Mouse (Mus musculus): ENCODE measurements around the gene Cdc42ep3. TPM values are rescaled to one million over a fixed set of nuclear protein-coding genes. Genes with fewer than 3 reads are reported as not detected.

The Cdc42ep3 gene
- polyA plus RNA-seq, 1 experiment = 14.2 TPM

DNA sequence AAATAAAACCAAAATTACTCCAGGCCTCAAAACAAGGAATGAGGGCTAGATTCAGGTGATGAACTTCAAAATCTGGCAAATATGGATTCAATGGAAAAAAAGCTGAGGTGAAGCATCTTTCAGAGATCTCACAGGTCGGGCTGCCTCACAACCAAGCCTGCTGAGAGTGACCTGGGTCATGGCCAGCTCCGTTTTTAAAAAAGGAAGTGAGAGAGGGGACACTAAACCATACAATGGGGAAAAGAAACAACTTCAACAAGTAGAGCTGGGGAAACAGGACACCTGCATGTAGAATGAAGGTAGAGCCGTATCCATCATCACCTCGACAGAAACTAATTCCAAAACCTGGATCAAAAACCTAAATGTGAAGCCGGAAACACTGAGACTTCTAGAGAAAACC, 63.2 kb downstream of the Cdc42ep3 start:
- 82% methylated on average over 5 of the region's 5 CpGs for WGBS

DNA sequence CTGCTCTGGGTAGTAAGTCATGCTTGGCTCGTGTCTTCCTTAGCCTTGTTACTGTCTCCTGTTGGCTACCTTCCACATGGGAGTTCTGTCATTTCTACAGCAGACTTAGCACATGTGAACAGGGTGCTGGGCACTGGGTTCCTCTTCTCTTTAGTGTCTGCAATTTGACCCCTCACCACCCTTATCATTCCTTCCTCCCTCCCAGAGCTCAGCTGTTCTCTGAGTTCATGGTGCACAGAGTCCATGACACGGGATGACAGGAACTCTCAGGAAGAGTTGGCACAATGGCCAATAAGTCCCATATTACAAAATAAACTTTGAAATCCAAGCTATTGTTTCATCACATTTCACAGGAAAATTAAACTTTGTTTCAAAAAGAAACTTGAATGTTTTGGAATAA, 64.2 kb downstream of the Cdc42ep3 start:
- Histone ChIP-seq H3K27me3 (replicated peaks; ENCODE audit: control insufficient read depth, insufficient read depth, low read length) (no peaks in the 10 kb centered on the region), H3K4me3 (ENCODE audit: insufficient read depth, low read depth, low read length) (no peak overlapping the region), H3K27ac (ENCODE audit: insufficient read depth, low read depth, low read length) (no peak overlapping the region), H3K4me1 (ENCODE audit: control insufficient read depth, insufficient read depth, low read length) (peaks cover 5% of the 10 kb centered on the region), H3K36me3 (ENCODE audit: control insufficient read depth, insufficient read depth, low read length) (no peaks in the 10 kb centered on the region)
- DNase-seq = no peak
- 60% methylated on average over 2 of the region's 2 CpGs for WGBS
- TF ChIP-seq CTCF (conservative IDR thresholded peaks at IDR 0.05; ENCODE audit: insufficient read depth, insufficient read length, low read depth, low read length) (no peak), POLR2A (IDR thresholded peaks at IDR 0.05; ENCODE audit: low read depth, low read length) (no peak)

More for the DNA sequence above, 63.2 kb downstream of the Cdc42ep3 start:
- no peak for DNase-seq
- H3K36me3 ChIP-seq (ENCODE audit: control insufficient read depth, insufficient read depth, low read length) = no peaks in the 10 kb centered on the region
- H3K4me3 ChIP-seq (ENCODE audit: insufficient read depth, low read depth, low read length) = no peak overlapping the region
- TF ChIP-seq CTCF (conservative IDR thresholded peaks at IDR 0.05; ENCODE audit: insufficient read depth, insufficient read length, low read depth, low read length) (no peak), POLR2A (IDR thresholded peaks at IDR 0.05; ENCODE audit: low read depth, low read length) (no peak)
- peaks cover 4% of the 10 kb centered on the region for H3K4me1 ChIP-seq (ENCODE audit: control insufficient read depth, insufficient read depth, low read length)
- no peak overlapping the region for H3K27ac ChIP-seq (ENCODE audit: insufficient read depth, low read depth, low read length)
- H3K27me3 ChIP-seq (replicated peaks; ENCODE audit: control insufficient read depth, insufficient read depth, low read length) = no peaks in the 10 kb centered on the region

DNA sequence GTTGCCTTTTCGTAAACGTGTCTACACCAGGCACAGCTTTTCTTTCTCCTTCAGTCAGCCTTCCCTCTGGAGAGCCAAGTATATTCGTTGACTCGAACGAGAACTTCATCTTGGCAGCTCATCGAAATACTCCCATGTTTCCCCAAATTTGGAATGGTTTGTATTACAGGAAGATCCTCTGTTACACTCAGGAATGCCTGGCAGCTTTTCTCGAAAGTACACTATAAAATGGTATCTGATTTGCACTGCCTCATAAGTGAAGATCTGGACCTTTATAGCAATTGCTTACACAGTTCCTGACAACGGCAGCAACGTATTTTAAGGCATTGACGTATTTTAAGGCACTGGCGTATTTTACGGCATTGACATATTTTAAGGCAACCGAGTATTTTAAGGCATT, 67.6 kb downstream of the Cdc42ep3 start:
- Histone ChIP-seq H3K4me1 (ENCODE audit: control insufficient read depth, insufficient read depth, low read length) (peaks cover 5% of the 10 kb centered on the region), H3K36me3 (ENCODE audit: control insufficient read depth, insufficient read depth, low read length) (no peaks in the 10 kb centered on the region), H3K27me3 (replicated peaks; ENCODE audit: control insufficient read depth, insufficient read depth, low read length) (no peaks in the 10 kb centered on the region), H3K4me3 (ENCODE audit: insufficient read depth, low read depth, low read length) (peak overlapping the region; percentile 39; the same call in 1 of the 2 replicates), H3K27ac (ENCODE audit: insufficient read depth, low read depth, low read length) (peak overlapping the region; percentile 80)
- peak; percentile 19 for DNase-seq
- TF ChIP-seq POLR2A (IDR thresholded peaks at IDR 0.05; ENCODE audit: low read depth, low read length) (no peak), CTCF (conservative IDR thresholded peaks at IDR 0.05; ENCODE audit: insufficient read depth, insufficient read length, low read depth, low read length) (no peak)
- 39% methylated on average over 13 of the region's 13 CpGs for WGBS

DNA sequence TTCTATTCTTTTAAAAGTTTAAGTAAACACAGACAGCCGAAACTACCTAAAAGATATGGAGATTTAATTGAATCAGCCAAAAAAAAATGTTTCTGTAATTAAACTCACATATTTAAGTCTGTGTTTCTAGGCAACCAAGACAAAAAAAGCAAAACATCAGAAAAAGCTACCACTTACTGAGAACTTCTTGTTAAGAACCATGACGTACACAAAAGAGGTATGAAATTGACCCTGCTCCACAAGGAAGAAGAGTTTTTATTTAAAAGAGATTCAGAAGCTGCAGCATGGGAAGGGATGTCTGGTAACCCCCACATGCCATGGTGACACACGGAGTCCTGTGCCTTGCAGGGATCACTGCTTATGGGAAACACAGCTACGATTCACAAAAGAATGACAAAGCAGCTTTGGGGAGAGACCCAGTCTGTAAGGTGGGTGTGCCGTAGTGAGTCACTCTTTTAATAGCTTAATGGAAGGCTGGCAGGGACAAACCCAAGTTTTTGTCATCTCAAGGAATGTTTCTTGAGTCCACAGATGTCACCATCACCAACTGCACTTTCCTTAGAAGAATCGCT, 69.8 kb downstream of the Cdc42ep3 start:
- DNase-seq = no peak
- Histone ChIP-seq H3K4me1 (ENCODE audit: control insufficient read depth, insufficient read depth, low read length) (peaks cover 5% of the 10 kb centered on the region), H3K27ac (ENCODE audit: insufficient read depth, low read depth, low read length) (no peak overlapping the region), H3K36me3 (ENCODE audit: control insufficient read depth, insufficient read depth, low read length) (no peaks in the 10 kb centered on the region), H3K27me3 (replicated peaks; ENCODE audit: control insufficient read depth, insufficient read depth, low read length) (no peaks in the 10 kb centered on the region), H3K4me3 (ENCODE audit: insufficient read depth, low read depth, low read length) (no peak overlapping the region)
- TF ChIP-seq CTCF (conservative IDR thresholded peaks at IDR 0.05; ENCODE audit: insufficient read depth, insufficient read length, low read depth, low read length) (no peak), POLR2A (IDR thresholded peaks at IDR 0.05; ENCODE audit: low read depth, low read length) (no peak)
- WGBS = 67% methylated on average over 6 of the region's 6 CpGs

Data from kidney, adult 2 months (tissue).